10 mouse cellular contexts compared by ENCODE assay signal in the genomic region with DNA sequence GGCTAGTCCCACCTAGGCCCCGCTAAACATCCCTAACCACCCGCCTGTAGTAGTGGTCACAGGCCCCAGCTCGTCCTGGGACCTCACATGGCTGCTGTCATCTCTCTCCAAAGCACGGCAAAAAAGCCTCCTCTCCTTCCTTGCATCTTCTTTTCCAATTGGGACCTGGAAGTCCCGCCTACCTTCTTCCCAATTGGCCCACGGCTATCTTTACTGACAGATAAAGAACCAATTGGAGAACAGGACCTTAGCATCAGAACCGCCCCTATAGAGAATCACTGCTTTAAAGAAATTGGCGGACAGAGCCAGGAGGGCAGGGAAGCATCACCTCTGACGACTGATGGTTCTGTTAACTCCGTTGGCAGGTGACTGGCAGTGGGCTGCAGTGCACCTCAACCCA. TPM values are rescaled to one million over a fixed set of nuclear protein-coding genes. Genes with fewer than 3 reads are reported as not detected.
DNase-seq lines count a peak whose midpoint lies in the region; ATAC-seq lines count a peak whose summit lies in the region.
"Had no signal": no experiment of that assay in that cellular context is flagged by ENCODE, and none has a peak within 500 bp of the region (broad histone marks: within the 10 kb centered on the region; RNA-seq: fewer than 3 reads in every experiment).

No protein-coding gene starts in this region.

- no peaks in the 10 kb centered on the region for H3K4me1 ChIP-seq in forebrain, embryonic 16.5 days (replicated peaks; ENCODE audit: control insufficient read depth, insufficient read depth, low read length)
- H3K4me1 ChIP-seq in liver, embryonic 11.5 days (replicated peaks; ENCODE audit: control insufficient read depth, insufficient read depth, low read length): no peaks in the 10 kb centered on the region

- peak; percentile 15 for DNase-seq in layer of hippocampus, adult 11-12 months (ENCODE audit: low spot score)
- no peak for DNase-seq in layer of hippocampus, adult 9-10 months (ENCODE audit: low spot score)
- DNase-seq in adrenal gland, postnatal 10 days: peak; percentile 68
- DNase-seq in lung, postnatal 36 days: peak; percentile 53
- no peak for DNase-seq in liver, embryonic 11.5 days (ENCODE audit: low spot score)
- DNase-seq in cerebellum, adult 9-11 months: no peak

- WGBS in forebrain, embryonic 16.5 days: 19% methylated on average over 10 of the region's 10 CpGs
- 33% methylated on average over 10 of the region's 10 CpGs for WGBS in liver, embryonic 11.5 days

- ATAC-seq in forebrain, embryonic 16.5 days: peak; percentile 65; the same call in 1 of the 2 replicates
- ATAC-seq in granulocyte monocyte progenitor cell, adult 5-6 weeks (replicated peaks; ENCODE audit: poor library complexity, severe bottlenecking): no peak
- no peak for ATAC-seq in liver, embryonic 11.5 days (replicated peaks; ENCODE audit: low FRiP score)

- H3K36me3 ChIP-seq in forebrain, embryonic 16.5 days (ENCODE audit: control insufficient read depth, insufficient read depth): no peaks in the 10 kb centered on the region
- no peaks in the 10 kb centered on the region; the same call in 1 of the 2 replicates for H3K36me3 ChIP-seq in liver, embryonic 11.5 days (ENCODE audit: control insufficient read depth, insufficient read depth, low read length)

- no peak overlapping the region for H3K9ac ChIP-seq in forebrain, embryonic 16.5 days (replicated peaks; ENCODE audit: low read depth, low read length)
- H3K9ac ChIP-seq in liver, embryonic 11.5 days (ENCODE audit: low read depth, low read length): no peak overlapping the region
- H3K9ac ChIP-seq: lung, embryonic 15.5 days had no signal

- H3K27me3 ChIP-seq in forebrain, embryonic 16.5 days (replicated peaks; ENCODE audit: control insufficient read depth, insufficient read depth, low read length): no peaks in the 10 kb centered on the region
- H3K27me3 ChIP-seq in liver, embryonic 11.5 days (replicated peaks; ENCODE audit: control insufficient read depth, insufficient read depth, low read length): no peaks in the 10 kb centered on the region
- H3K27me3 ChIP-seq: lung, embryonic 15.5 days had no signal

- H3K4me3 ChIP-seq in forebrain, embryonic 16.5 days (replicated peaks; ENCODE audit: low read length): no peak overlapping the region
- no peak overlapping the region for H3K4me3 ChIP-seq in liver, embryonic 11.5 days (ENCODE audit: low read depth, low read length)
- H3K4me3 ChIP-seq: heart, adult 2 months; lung, embryonic 15.5 days had no signal

- H3K4me2 ChIP-seq in forebrain, embryonic 16.5 days (ENCODE audit: low read length): no peak overlapping the region
- no peak overlapping the region for H3K4me2 ChIP-seq in liver, embryonic 11.5 days
- H3K4me2 ChIP-seq: lung, embryonic 15.5 days had no signal

- H3K9me3 ChIP-seq in forebrain, embryonic 16.5 days (ENCODE audit: control insufficient read depth, low read length): no peaks in the 10 kb centered on the region
- no peaks in the 10 kb centered on the region for H3K9me3 ChIP-seq in liver, embryonic 11.5 days (ENCODE audit: control insufficient read depth, low read length)
- H3K9me3 ChIP-seq: lung, embryonic 15.5 days had no signal

- no peak overlapping the region for H3K27ac ChIP-seq in forebrain, embryonic 16.5 days (ENCODE audit: low read length)
- no peak overlapping the region for H3K27ac ChIP-seq in liver, embryonic 11.5 days (ENCODE audit: low read depth, low read length)
- H3K27ac ChIP-seq: heart, adult 2 months; lung, embryonic 15.5 days had no signal

RNA-seq across cellular contexts. Expression of a gene that starts 30.5 kb away (rescaled TPM):
- total RNA-seq in adrenal gland, postnatal 10 days (2021): 1,000 to 10,000 TPM; 2,122 to 2,491 TPM
- 316 and 452 TPM in 2 replicates for polyA plus RNA-seq in forebrain, embryonic 16.5 days (2015; fragmentation: Nextera tagmentation; extraction: Ambion mirVana)
- not detected in 2 replicates for total RNA-seq in granulocyte monocyte progenitor cell, adult 5-6 weeks (2014; fragmentation: Nextera tagmentation)
- 0.31 TPM in 1 of 2 replicates, not detected in the other for total RNA-seq in granulocyte monocyte progenitor cell, adult 5-6 weeks (2017)
- polyA plus RNA-seq in liver, embryonic 11.5 days (2014; fragmentation: Nextera tagmentation; extraction: Ambion mirVana): 300 and 334 TPM in 2 replicates

RNA-seq across cellular contexts. Expression of a gene that starts 56.1 kb away (rescaled TPM):
- under 1 TPM; 0.03 to 0.09 TPM for total RNA-seq in adrenal gland, postnatal 10 days (2021)
- polyA plus RNA-seq in forebrain, embryonic 16.5 days (2015; fragmentation: Nextera tagmentation; extraction: Ambion mirVana): 0.04 TPM in 2 replicates
- total RNA-seq in granulocyte monocyte progenitor cell, adult 5-6 weeks (2014; fragmentation: Nextera tagmentation): not detected in 2 replicates
- not detected in 2 replicates for total RNA-seq in granulocyte monocyte progenitor cell, adult 5-6 weeks (2017)
- not detected in 2 replicates for polyA plus RNA-seq in liver, embryonic 11.5 days (2014; fragmentation: Nextera tagmentation; extraction: Ambion mirVana)

Comparison
In these comparisons a context has a peak if more than half of its experiments do, and no peak if none do; other contexts are left out.
1. DNase-seq: peak in layer of hippocampus, adult 11-12 months (single experiment), adrenal gland, postnatal 10 days (single experiment) and lung, postnatal 36 days (single experiment); none in layer of hippocampus, adult 9-10 months (single experiment), liver, embryonic 11.5 days (single experiment) and cerebellum, adult 9-11 months (single experiment).
2. RNA of a gene that starts 30.5 kb away (total RNA-seq): 2,122 to 2,491 TPM in adrenal gland, postnatal 10 days; 0.31 TPM in granulocyte monocyte progenitor cell, adult 5-6 weeks; every median in the first group is over 1,000 times any median in the second.